Mouse (Mus musculus) right cerebral cortex, adult 2 months (tissue): ENCODE measurements at regions not wholly inside any gene's neighbourhood (a gene's known extent, or its start where the extent isn't known, plus 50 kb on each side); places are given as distances from the start of the nearest gene placed in this dataset.
A peak's percentile ranks its signal among the peaks of the same experiment; 100 is the strongest.

Experiments used
- DNase-seq, 2 experiments: peaks; one replicate each; pipeline ENCODE4 v3.0.0; 2021 to 2022; ENCODE audit warnings: low spot score in 2 of 2

DNA sequence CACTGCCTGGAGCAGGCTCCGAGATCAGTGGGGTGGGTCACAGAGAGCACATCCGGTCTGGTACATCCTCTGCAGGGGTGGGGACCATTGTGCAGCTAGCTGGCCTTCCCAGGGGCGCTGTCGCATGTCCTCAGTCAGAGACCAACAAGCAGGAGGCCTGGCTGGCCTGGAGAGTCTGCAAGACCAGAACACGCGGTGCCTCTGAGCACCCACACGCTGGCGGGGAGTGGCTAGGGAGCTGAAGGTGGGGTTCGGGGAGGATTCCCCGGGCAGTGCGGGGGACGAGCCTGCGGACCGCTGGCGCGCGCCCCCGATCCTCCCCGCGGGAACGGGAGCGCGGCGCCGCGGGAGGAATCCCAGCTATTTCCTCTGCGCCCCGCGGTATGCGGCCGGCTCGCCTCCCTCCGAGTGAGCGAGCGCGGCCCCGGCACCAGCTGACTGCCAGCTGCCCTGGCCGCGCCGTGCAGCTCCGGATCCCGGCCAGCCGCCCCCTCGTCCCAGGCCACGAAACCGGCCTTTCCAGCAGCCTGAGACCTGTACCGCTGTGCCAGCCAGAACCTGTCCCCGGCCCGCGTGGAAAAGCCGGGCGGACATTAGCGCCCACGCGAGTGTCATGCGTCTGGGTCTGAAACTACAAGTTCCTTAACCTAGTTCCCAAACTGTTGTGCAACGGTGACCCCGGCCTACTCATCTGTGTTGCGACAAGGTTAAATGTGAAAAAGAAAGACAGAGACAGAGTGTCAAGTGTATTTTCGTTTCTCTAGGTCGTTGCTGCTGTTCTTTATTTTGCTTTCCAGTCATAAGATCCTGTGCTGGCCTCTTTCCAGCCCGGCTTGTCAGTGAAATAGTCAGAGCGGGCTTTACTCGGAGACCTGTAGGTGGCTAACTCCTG is 61.2 kb downstream of the Pkdcc start:
- DNase-seq, result peak; percentile 58 to 74

DNA sequence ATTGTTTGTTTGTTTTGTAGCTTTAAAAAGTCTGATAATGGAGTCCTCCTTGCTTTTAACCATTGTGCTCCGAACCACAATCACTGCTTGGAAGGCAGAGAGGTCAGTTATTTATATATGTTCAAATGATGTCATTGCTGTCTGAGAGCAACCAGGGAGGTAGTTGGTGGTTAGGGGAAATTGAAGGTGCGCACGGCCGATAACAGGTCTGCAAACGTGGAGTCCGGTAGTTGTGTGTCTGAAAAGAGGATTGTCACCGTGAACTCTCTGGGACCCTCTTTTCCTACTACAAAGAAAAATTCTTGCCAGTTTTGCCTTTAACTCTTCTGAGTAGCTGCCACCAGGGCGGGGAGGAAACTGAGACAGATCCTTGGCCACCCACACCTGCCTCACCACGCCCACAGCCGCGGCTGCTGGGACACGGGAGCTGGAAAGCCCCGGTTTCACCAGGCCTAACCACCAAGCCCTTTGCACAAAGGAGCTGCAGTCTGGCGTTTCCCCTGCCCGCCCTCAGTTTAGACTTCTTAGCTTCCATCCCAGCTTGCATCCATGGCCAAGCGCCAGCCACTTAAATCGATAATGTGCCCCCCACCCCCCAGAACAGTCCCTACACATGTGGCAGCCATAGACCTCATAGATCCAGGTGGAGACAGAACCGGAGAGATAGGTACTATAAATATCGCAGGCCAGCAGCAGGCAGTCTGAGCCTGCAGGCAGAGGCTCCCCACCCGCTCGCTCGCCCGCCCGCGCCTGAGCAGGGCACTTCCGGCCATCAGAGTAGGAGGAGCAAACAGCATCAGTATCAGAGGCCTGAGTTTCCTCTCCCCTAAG is 62.2 kb downstream of the Pkdcc start:
- peak; percentile 64 to 65 for DNase-seq

DNA sequence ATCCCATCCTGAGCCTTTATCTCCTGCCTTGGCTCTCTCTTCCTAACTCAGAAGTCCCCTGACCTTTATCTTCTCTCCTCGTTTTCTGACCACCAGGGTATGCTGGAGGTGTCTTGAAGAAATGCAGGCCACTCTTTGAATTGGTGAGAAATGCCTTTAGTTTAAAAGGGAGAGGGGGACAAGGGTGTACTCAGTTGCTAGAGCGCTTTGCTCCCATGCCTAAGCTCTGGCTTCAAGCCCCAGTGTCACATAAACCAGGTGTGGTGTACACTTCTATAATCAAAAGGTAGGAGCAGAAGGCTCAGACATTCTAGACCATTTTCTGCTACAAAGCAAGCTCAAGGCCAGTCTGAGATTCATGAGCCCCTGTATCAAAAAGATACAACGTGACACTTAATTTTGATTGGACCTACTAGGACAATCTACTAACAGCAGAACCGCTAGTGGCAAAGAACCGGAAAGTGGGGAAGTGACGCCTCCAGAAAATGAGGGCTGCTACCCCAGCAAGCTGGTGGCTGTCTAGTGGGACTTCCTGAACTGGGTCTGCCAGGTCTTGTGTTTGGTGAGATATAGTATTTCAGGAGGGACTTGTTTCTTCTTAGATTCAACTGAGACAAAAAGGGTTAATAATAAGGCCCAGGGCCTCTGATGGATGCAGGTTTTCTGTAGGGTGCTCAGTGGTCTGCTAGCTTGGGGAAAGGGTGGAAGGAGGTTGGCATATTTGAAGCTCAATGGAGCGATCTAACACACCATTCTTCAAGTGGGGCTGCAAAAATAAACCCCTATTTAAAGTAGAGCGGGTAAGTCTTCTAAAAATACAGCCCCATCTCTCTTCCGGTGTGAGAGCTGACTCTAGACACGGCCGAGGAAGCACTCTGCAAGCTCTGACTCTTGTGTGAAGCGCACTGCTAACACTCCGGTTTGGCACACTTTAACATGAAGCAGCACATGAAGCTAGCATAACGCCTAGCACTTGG is 63.1 kb downstream of the Pkdcc start:
- DNase-seq, result no peak

DNA sequence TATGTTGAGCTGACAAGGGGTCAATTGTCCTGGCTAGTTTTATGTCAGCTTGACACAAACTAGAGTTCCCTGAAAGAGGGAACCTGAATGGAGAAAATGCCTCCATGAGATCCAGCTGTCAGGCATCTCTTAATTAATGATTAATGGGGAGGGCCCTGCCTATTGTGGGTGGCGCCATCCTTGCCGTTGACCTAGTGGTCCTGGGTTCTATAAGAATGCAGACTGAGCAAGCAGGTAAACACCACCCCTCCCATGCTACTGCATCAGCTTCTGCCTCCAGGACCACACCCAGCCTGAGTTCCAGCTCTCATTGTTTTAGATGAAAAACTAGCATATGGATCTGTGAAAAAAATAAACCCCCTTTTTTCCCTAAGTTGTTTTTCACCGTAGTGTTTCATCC is 67.4 kb upstream of the Eml4 start:
- DNase-seq, result no peak

DNA sequence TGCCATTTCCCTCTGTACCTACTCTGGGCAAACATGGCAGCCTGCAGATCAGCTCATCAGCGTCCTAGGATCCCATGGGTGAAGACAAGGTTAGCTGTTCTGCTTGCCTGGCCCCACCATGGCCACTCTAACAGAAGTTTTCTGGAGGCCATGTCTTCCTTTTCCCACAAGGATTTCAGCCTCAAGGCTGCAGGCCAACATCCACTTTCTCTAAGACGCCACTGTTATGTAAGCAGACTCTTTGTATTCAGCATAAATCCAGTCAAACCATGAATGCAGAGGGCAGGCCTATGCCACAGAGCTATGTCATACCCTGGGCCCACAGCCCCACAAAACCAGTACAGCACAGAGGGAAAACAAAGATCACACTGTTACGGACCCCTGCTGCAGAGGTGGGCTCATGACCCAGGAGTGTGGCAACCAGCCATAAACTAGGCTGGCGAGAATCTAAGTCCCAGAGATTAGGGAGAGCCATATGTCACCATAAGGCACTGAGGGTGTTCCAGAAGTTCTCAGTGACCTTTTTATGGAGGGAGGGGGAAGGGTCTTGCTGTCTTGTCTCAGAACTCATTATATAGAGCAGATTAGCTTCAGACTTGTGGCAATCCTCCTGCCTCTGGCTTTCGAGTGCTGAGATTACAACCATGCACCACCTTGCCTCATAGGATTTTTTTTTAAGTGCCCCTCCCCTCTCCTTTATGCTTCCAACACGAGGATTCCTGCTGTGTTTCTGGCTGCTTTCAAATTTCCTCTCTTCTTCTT is 63.2 kb upstream of the Eml4 start:
- DNase-seq, result no peak

DNA sequence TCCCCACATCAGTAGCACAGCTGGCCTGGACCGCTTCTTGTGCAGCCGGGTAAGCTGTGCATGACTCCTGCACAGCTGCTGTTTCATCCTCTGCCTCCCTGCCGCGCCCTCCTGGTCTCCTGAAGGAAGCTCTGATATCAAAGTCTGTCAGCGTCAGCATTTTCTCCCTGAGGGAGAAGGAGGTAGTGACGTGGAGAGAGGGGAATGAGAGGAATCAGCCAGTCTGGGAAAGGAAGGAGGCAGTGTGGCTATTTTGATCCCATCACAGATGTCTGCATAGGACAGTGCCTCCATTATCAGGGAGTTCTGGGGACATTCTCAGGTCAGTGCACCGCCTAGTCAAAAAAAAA is 62.6 kb upstream of the Eml4 start:
- DNase-seq, result peak in 1 of 2 experiments; percentile 31

DNA sequence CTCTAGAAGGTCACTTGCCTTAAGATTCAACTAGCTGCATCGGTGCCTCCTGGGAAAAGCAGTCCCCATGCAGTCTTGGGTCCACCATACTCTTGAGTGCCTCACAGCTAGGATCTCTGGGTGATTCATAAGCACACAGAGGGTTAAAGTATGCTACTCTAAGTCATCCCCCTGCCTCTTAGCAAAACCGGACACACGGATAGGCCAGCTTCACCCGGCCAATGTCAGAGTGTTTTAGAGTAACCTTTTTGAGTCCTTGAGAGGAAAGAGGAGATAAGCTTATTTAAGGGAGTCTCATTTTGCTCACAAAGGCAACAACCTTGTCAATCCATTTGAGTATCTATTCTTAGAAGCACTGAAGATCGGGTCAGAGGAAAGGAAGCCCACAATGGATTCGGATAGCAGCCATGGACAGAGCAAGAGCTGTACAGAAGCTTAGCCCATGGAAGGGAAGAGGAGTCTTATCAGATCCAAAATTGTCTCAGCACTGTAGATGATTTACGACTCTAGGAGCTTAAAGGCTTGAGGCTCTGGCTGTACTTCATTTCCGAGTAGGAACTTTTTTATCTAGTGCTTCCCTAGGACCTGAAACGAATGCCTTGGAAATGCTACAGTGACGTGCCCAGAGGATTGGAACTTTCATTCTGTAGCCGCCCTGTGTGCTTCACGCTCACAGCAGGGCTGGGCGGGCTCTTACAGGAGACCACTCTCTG is 55.0 kb upstream of the Eml4 start:
- DNase-seq, result no peak

DNA sequence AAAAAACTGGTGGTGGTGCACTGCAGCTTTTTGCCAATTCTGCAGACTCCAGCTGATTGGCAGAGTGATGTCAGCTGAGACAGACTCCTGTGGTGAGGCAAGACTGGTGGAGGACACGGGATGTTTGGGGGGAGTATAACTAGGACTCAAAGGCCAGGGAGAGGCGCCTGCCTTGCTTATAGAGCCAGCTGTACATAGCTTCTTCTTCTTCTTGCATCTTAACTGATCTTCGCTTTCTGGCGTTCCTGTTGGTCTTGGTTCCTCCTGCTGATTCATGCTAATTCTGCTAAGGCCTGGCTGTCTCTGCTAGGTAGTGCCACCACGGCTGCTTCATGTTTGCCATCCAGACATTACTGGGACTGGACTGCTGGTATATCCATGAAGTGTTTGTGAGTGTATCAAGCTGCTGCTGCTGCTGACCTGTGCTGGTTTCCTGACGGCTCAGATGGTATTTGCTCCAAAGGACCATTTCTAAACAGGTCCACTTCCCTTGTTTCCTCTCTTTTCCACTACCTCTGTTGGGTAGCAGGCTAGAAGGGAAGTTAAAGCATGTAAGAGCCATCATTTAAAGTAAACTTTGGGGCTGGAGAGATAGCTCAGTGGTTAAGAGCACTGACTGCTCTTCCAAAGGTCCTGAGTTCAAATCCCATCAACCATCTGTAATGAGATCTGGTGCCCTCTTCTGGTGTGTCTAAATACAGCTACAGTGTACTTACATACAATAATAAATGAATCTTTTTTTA is 53.2 kb upstream of the Eml4 start:
- no peak for DNase-seq
